Mouse (Mus musculus): ENCODE measurements around the gene Usp35. TPM values are rescaled to one million over a fixed set of nuclear protein-coding genes. Genes with fewer than 3 reads are reported as not detected.

Gene Usp35
- total RNA-seq, 1 experiment from 2014 or later, result 5.9 TPM

DNA sequence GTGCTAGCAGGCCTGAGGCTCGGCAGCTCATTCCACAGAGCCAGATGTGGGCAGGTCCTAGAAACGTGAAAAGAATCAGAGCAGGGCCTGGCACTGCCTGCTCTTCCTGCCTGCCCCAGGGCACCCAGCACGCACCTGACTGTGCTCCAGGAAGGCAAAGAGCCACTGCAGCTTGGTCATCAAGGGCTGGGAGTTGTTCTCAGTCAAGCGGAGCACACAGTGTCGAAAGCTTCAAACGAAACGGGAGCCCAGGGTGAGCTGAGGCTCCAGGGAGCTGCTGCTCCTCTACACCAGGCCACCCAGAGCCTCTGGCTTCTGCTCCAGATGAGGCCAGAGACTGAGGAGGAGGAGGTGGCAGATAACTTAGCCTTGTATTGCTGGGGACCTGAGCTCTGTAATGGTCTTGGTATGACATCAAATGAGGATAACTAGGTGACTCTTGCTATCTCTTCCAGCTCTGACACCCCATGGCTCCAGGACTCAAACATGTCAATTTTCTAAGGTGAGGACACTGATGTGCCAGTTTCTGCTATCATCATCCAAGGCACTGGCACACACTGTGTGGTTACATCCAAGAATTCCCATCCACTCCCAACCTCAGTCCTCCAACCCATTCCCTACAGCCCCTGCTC lies 18.3 kb downstream of the Usp35 start:
- no peak for DNase-seq

DNA sequence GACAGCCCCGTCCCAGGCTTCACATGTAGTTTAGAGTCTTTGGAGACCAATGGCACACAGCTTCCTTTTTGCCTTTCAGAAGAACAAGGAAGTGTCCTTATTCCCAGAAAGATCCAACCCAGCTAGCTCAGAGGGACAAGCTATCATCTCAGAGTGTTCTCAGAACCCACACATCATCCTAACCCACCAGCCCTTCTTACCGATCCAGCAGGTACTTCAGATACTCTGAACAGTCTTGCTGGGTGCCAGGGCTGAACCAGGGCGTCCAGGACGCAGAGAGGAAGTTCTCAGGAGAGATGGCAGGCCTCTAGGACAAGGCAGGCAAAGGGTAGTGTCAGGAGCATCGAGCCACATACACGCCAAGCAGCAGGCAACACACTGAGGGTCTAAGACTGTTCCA lies 19.0 kb downstream of the Usp35 start:
- no peak for DNase-seq

DNA sequence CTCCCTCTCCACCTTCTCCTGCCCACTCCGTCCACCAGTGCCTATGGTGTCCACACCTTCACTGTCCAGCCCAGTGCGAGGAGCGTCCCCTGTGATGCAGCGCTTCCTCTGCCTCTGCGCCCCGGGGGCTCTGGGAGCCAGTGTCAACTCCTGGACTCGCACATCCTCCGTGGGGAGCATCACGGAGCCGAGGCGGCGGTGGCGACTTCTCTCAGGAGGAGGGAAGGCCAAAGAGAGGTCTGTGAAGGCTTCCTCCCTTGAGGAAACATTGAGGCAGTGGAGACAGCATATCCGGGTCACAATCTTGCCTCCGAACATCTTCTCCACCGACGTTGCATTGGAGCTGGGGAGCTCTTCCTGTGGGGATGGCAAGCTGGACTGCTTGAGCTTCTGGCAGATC lies 19.6 kb downstream of the Usp35 start:
- no peak for DNase-seq

DNA sequence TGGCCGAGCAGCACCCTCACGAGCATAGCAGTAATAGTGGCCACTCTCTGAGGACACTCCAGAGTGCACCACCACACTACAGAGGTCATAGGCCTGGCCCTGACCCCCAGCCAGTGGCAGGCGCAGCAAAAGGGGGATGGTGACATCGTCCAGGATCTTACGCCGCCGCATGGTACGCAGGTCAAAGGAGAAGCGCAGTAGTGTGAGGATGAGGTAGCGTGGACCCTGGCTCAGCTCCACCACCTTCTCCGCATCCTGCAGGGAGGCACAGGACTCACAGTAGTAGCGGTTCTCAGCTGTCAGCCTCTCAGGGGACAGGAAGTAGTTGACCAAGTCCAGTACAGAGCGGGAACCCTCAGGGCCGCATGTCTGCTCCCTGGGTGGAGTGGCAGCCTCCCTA lies 20.2 kb downstream of the Usp35 start:
- DNase-seq, result no peak

DNA sequence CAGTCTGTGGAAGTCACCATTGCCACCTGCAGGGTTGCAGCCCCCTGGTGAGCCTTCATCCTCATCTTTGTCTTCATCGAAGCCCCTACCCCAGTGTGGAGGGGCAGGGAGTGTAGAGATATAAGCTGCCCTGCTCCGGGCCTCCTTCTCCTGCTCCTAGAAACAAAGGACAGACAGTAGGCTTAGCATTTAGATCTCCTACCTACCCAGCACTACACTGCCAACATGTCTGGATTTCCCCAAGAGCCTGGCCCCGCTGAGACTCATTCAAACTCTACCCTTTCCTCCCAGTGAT lies 21.5 kb downstream of the Usp35 start:
- no peak for DNase-seq

DNA sequence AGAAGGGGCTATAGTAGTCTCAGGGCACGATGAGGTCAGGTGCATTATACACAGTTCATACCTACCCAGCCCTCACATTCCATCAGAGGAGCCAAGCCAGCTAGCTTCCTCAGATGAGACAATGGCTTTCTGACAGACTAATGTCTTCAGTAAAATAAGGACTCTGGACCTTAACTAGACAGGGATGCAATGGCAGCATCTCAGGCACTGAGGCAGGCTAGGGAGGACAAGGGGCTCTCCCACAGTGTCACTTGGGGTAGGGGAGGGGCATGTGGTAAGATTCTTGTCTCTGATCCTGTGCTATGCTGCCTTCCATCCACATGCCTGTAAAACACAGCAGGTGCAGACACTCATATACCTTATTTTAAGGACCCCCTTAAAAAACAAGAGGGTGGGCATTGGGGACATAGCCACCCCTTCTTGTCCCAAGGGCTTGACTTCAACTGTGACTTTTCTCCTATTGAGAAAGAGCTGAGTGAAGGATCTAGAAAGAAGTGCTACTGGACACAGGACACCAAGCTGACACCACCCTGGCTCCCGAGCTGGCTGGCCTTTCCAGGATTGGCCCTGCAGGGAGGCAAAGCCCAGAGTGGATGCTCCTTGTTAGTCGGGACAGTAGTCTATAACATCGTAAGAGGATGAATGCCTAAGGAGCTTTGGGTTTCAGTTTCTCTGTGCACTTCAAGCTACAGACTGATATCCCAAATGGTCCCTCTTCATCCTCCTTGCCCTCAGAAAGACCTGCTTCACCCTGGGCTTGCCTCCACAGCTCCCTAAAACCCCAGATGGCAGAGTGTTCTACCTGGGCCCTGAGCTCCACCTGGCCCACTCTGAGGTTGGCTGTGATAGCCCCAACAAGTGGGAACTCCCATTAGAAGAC lies 22.1 kb downstream of the Usp35 start:
- no peak for DNase-seq

DNA sequence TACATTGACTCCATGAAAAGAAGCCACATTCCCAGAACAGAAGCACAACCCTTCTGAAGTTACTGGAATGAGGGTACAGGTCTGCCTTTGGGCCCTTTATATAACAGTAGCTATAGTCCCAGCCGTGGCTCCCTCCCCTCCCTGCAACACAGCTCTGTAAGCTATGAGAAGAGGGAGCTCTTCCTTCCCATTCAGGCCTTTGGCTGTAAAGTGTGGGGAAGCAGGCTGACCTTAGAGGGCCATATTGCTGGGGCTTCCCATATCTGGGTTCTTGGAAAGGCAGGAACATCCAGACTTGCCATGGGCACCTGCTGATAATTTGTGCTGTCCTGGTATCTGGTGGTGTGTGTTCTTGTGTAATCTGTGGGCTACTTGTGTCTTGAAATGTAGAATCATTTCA lies 24.3 kb downstream of the Usp35 start:
- no peak for DNase-seq

DNA sequence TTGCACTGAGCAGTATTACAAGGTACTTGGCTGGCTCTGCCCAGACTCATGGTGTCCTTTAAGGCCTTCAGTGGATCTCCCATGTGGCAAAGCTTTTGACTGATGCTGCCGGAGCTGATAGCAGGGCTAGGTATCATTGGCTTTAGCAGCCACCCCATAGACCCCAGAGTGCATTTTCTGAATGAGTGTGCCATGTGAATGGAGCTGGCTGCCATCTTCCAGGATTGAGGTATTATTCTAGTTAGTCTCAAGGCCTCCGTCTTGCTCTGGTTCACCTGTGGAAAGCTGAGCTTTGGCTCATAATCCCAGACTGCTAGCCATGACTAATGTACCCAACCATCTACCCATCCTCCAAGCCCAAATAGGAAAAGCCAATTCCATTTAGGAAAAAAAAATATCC lies 25.0 kb downstream of the Usp35 start:
- no peak for DNase-seq

DNA sequence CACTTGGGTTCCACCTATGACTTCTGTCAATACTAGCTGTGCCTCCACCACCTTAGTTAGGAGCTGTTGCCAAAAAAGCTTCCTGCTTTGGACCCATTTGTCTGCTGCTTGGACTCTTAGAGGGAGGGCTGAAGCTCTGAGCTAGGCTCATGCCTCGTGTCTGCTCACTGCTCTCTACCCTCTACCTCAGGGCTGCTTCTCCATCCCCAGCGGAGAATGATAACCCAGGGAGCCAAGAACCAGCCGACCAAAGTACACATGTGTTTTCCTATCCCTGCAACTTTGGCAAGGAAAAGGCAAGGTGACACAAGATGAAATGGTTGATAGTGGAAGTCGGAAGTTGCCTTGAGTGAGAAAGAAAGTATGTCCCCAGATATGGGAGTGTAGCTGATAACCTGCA lies 26.6 kb downstream of the Usp35 start:
- no peak for DNase-seq

DNA sequence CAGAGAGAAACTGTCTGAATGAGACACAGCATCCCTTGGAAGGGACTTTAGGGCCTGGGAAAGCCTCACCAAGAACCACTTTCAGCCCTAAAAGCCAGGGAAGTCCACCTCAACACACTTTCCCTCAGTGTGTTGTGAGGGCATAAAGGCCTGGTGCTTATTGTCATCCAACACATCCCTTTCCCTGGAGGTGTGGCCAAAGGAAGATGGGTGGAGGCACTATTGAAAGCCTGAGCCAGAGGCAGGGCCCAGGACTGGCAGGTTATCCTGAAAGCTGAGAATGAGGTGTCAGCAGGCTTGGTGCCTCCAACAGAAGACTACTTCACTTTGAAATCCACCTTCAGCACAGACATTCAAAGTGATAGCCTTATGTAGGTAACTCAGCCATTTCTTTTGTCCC lies 27.3 kb downstream of the Usp35 start:
- no peak for DNase-seq

DNA sequence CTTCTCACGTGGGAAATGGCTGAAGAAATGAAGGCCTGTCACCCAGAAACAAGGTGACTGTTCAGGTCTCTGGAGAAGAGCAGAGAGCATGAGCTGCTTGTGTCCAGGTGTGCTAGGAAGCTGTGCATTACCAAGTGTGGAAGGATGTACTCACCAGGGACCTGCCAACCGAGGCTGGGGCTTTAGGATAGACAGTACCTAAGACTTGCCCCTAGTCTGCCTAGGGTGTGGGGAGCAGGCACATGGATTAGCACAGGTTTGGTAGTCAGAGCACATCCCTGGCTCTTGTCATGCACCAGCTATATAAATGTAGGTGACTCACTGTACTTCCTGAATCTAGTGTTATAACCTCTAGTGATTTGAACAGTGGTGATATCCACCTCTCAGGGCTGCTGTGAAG lies 28.2 kb downstream of the Usp35 start:
- DNase-seq, result no peak

DNA sequence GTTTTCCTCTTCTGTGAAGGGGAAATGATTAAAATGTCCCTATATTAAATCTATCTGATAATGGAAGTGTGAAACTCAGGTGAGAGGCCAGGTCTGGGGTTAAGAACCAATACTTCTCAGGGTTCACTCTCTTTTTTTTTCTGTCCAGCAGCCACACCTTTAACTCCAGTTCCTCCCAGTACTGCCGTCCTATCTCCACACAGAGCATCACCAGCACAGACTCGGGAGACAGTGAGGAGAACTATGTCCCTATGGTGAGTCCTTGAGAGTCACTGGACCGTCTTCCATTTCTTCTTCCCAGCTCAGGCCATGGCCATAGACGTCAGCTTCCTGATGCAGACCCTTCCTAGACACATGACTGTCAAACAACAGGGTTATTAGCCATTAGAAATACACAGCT lies 28.9 kb downstream of the Usp35 start:
- no peak for DNase-seq

DNA sequence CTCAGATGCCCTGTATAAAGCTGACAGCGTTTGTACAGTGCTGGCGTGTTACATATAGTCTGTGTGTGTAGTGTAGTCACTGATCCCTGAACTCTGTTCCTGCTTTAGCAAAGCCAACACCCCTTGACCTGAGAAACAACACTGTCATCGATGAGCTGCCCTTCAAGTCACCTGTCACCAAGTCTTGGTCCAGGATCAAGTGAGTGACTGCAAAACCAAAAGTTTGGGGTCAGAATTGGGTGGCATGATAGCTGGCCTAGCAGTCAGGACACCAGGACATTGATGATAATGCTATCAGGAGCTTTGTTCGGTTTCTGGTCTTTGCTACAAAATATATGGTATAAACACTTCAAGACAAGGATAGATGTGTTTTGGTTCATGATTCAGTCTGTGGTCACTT lies 29.6 kb downstream of the Usp35 start:
- DNase-seq, result no peak

DNA sequence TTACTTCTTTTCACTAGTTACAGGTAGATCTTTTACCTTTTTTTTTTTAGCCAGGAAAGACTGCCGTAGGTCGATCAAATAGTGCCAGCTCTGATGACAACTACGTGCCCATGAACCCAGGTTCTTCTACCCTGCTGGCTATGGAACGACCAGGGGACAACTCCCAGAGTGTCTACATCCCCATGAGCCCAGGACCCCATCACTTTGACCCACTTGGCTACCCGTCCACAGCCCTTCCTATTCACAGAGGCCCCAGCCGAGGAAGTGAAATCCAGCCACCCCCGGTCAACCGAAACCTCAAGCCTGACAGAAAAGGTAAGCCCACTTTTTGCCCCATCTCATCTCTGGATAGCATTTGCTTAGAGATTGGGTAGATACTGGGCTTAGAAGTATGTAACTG lies 30.5 kb downstream of the Usp35 start:
- no peak for DNase-seq

DNA sequence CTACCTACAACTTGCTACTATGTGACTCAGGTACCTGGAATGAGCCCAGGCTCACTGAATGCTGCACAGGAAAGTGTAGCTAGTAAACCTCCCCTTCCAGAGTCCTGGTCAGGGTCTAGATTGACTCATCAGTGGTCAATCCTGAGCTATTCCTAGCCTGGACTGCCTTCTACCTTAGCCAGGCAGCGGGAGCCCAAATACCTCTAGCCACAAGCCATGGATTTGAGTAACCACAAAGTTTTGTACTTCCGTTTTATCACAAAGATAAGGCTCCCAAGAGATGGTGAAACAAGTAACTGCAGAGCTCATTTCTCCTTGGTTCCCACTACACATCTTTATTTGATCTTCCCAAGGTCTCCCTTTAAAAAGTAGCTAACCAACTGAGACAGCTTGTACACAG lies 30.9 kb downstream of the Usp35 start:
- DNase-seq, result no peak

DNA sequence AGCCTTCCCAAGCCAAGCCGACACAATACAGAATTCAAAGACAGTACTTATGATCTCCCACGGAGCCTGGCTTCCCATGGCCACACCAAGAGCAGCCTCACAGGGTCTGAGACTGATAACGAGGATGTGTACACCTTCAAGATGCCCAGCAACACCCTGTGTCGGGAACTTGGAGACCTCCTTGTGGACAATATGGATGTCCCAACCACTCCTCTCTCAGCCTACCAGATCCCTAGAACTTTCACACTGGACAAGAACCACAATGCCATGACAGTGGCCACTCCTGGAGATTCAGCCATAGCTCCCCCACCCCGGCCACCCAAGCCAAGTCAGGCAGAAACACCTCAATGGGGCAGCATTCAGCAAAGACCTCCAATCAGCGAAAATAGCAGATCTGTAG lies 32.9 kb downstream of the Usp35 start:
- DNase-seq, result no peak

DNA sequence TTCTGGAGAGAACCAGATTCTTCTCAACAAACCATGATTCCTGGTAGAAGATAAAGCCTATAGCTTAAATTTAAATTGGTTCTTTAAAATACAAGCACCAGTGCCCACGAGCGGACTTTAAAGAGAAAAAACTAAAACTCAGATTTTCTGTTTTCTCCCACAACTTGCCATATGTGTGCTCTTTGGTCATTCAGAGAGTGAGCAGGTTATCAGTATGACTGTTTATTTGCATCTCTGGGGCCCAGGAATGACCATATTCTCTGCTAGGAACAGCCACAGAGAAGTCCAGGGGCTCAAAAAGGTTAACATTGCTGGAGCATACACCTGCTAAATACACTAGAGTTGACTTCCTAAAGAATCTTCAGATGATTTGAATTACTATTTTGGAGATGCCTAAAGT lies 33.5 kb downstream of the Usp35 start:
- DNase-seq, result no peak

DNA sequence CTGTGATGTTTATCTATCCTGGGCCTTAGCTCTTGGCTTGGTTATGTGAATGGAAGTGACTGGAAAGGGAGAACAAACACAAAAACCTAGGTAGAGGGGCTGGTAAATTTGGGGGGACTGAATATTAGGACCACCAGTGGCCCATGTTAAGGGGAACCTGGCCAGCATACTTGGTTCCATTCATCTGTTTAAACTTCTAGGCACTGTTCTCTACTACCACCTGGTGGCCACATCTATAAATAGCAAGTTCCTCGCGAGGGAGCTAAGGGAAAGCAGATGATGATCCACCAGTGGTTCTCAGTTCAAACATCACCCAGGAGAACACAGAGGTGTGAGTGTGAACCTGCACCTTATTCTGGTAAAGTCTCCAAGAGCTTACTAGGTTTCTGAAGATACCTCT lies 34.4 kb downstream of the Usp35 start:
- DNase-seq, result peak; percentile 64

DNA sequence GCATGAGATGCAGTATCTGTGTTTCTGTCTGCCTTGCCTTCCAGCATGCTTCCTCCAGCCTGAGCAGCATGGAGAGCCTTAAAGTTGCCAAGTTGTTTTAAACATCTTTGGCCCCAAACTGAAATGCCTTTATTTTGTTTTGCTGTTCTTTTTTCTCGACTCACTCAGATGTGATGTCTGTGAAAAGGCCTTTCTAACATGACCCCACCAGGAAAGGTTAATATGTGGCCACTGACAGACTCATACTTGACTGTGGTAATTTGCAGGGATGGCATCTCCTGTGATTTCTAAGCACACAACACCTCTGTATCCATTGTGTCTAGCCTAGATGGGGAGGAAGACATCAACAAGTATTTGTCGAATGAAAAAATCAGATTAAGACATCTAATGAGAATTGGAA lies 34.8 kb downstream of the Usp35 start:
- DNase-seq, result no peak

DNA sequence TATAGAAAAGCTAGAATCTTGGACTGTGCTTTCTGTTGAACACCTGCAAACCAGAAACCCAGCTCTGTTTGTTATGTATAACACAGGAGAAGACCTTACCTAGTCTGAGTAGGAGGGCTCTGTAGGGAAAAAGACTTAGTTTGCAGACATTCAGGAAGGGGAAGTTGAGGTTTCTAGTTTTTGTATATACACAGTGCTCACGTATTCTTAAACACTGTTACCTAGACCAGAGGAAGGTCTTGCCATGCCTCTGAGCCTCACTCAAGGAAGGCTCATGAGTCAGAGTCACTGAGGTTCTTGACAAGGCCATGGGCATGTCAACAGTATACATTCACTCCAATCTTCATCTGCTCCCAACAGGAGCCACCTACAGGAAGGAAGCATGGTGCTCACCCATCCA lies 60.8 kb downstream of the Usp35 start:
- DNase-seq, result no peak

DNA sequence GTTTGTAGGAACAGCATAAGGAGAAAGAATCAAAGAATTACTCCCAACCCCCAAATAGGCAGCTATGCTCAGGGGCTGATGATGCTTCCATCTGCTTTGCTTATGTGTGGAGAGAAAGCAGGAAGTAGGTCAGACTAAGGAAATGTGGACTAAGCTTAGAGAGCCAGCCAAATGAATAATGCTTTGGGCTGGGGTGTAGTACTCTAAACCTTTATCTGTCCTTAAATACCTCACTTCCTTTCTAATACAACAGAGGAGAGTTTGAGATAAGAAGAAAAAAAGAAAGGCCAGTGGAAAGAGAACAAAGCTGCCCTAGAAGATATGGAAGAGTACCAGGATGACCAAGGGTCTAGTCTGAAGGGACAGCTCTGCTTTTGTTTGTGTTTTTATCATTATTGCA lies 61.5 kb downstream of the Usp35 start:
- DNase-seq, result no peak

DNA sequence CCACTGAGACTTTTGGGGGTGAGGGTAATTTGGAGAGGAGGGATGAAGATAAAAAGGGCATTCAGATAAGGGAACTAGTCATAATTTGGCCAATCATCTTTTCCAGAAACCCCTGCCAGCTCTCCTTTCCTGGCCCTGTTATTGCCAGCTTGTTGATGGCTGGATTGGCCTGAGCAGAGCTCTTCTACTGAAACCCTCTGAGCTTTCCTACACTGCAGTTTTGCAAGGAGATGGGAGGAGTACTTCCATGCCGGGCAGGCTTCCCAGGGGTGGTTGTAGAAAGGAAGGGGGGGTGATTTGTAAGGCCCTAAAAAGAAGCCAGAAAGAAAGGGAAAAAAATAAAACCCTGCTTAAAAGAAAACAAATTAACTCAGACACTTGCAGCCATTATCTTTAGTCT lies 69.3 kb downstream of the Usp35 start:
- DNase-seq, result peak; percentile 42

Measured in adrenal gland, postnatal 14 days (tissue).